Mouse (Mus musculus) CD4-positive, CD25-positive, alpha-beta regulatory T cell, adult 4 months (primary cell): ENCODE results near the gene B3galt5. TPM values are rescaled to one million over a fixed set of nuclear protein-coding genes. Genes with fewer than 3 reads are reported as not detected.

Source experiments
- ATAC-seq: one replicate; pipeline ENCODE4 v1.8.0; 2017
- polyA plus RNA-seq, 2 experiments: library from polyadenylated mRNA; unstranded; fragments of 100-300 nt; shearing (Covaris generic); gene quantifications; one replicate each; pipeline ENCODE4 v1.2.1; 2017

B3galt5 gene
- polyA plus RNA-seq, 2 experiments from 2014 or later = 2.1 to 2.7 TPM

GRCm38 (mm10) chr16:96348070-96348469, 112.5 kb downstream of the B3galt5 start:
- no peak for ATAC-seq

- no peak for ATAC-seq
Measured at GRCm38 (mm10) chr16:96348766-96349165, 113.2 kb downstream of the B3galt5 start.

GRCm38 (mm10) chr16:96351520-96351919, 115.9 kb downstream of the B3galt5 start:
- ATAC-seq = no peak

GRCm38 (mm10) chr16:96353296-96353896, 117.8 kb downstream of the B3galt5 start:
- no peak for ATAC-seq

GRCm38 (mm10) chr16:96353996-96354395, 118.4 kb downstream of the B3galt5 start:
- ATAC-seq = peak; percentile 66

GRCm38 (mm10) chr16:96357903-96358302, 122.3 kb downstream of the B3galt5 start:
- ATAC-seq = peak; percentile 91

GRCm38 (mm10) chr16:96361305-96362124, 125.9 kb downstream of the B3galt5 start:
- no peak for ATAC-seq

- no peak for ATAC-seq
Measured at GRCm38 (mm10) chr16:96362873-96363272, 127.3 kb downstream of the B3galt5 start.

GRCm38 (mm10) chr16:96363277-96363676, 127.7 kb downstream of the B3galt5 start:
- no peak for ATAC-seq

GRCm38 (mm10) chr16:96364870-96365269, 129.3 kb downstream of the B3galt5 start:
- ATAC-seq = no peak

Other genes starting within 250 kb of the B3galt5 start
- gene Psmg1, start 244.8 kb upstream of the B3galt5 start, polyA plus RNA-seq = 10 to 100 TPM; 23.4 to 24.1 TPM
- gene Brwd1, start 153.3 kb upstream of the B3galt5 start, polyA plus RNA-seq = 10 to 100 TPM; 54.9 to 60.0 TPM
- 10 to 100 TPM; 62.4 to 79.5 TPM for gene Hmgn1, start 108.1 kb upstream of the B3galt5 start, polyA plus RNA-seq
- gene Wrb, start 90.4 kb upstream of the B3galt5 start, polyA plus RNA-seq = 10 to 100 TPM; 19.1 to 21.4 TPM
- not detected for gene Lca5l, start 43.5 kb upstream of the B3galt5 start, polyA plus RNA-seq
- gene Sh3bgr, start 35.4 kb upstream of the B3galt5 start, polyA plus RNA-seq = not detected
- not detected for gene Itgb2l, start 207.8 kb downstream of the B3galt5 start, polyA plus RNA-seq
- not detected for gene Pcp4, start 231.8 kb downstream of the B3galt5 start, polyA plus RNA-seq